8 mouse cellular contexts compared by ENCODE assay signal in the genomic region with DNA sequence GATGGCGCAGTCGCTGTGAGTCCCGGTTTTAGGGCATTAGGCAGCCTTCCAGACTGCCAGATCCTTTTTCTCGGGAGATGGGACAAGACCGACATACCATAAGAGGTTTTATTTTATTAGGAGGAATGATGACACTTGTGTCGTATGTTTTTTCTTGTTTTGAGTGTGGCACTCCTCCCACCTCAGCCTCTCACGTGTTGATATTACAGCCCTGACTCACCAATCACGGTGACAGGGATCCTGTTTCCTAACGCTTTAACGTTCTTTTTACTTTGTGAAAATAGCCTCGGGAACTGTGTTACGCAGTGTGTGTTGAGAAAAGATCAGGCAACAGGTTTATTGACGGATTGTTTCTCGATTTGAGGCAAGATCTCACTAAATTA. TPM values are rescaled to one million over a fixed set of nuclear protein-coding genes. Genes with fewer than 3 reads are reported as not detected.
DNase-seq lines count a peak whose midpoint lies in the region; ATAC-seq and TF ChIP-seq lines count a peak whose summit lies in the region.

No protein-coding gene starts in this region.

- no peaks in the 10 kb centered on the region for H3K9me3 ChIP-seq in kidney, embryonic 15.5 days (replicated peaks)
- no peaks in the 10 kb centered on the region for H3K9me3 ChIP-seq in embryonic facial prominence, embryonic 13.5 days
- H3K9me3 ChIP-seq in hindbrain, embryonic 13.5 days, result no peaks in the 10 kb centered on the region
- no peaks in the 10 kb centered on the region for H3K9me3 ChIP-seq in lung, embryonic 14.5 days (ENCODE audit: low read depth, low read length)

- peak overlapping the region; percentile 80 for H3K4me2 ChIP-seq in kidney, embryonic 15.5 days
- peak overlapping the region; percentile 82 for H3K4me2 ChIP-seq in embryonic facial prominence, embryonic 13.5 days
- peak overlapping the region; percentile 86 for H3K4me2 ChIP-seq in hindbrain, embryonic 13.5 days
- peak overlapping the region; percentile 83 for H3K4me2 ChIP-seq in lung, embryonic 14.5 days

- H3K4me1 ChIP-seq in kidney, embryonic 15.5 days, result peaks cover 30% of the 10 kb centered on the region
- H3K4me1 ChIP-seq in embryonic facial prominence, embryonic 13.5 days, result peaks cover 34% of the 10 kb centered on the region
- H3K4me1 ChIP-seq in hindbrain, embryonic 13.5 days (replicated peaks), result peaks cover 25% of the 10 kb centered on the region
- H3K4me1 ChIP-seq in lung, embryonic 14.5 days (ENCODE audit: insufficient read depth), result peaks cover 6% of the 10 kb centered on the region; the same call in 1 of the 2 replicates
- 0 out of 2 replicates have a peak, but pooled peaks cover 2% of the 10 kb centered on the region for H3K4me1 ChIP-seq in olfactory bulb, adult 2 months (ENCODE audit: control insufficient read depth, insufficient read depth, low read length)

- H3K9ac ChIP-seq in kidney, embryonic 15.5 days, result peak overlapping the region; percentile 99
- peak overlapping the region; percentile 94 for H3K9ac ChIP-seq in embryonic facial prominence, embryonic 13.5 days
- H3K9ac ChIP-seq in hindbrain, embryonic 13.5 days, result peak overlapping the region; percentile 96
- peak overlapping the region; percentile 91 for H3K9ac ChIP-seq in lung, embryonic 14.5 days

- peak overlapping the region; percentile 84 for H3K27ac ChIP-seq in kidney, embryonic 15.5 days
- peak overlapping the region; percentile 94 for H3K27ac ChIP-seq in embryonic facial prominence, embryonic 13.5 days
- H3K27ac ChIP-seq in hindbrain, embryonic 13.5 days, result peak overlapping the region; percentile 95
- H3K27ac ChIP-seq in lung, embryonic 14.5 days (ENCODE audit: low read depth), result no peak overlapping the region
- H3K27ac ChIP-seq in olfactory bulb, adult 2 months (ENCODE audit: insufficient read depth, low read depth, low read length), result peak overlapping the region; percentile 76

- TF ChIP-seq POLR2A in olfactory bulb, adult 2 months (IDR thresholded peaks at IDR 0.05; ENCODE audit: insufficient read depth, low read depth, low read length), result no peak

- no peaks in the 10 kb centered on the region for H3K27me3 ChIP-seq in kidney, embryonic 15.5 days
- no peaks in the 10 kb centered on the region for H3K27me3 ChIP-seq in embryonic facial prominence, embryonic 13.5 days
- no peaks in the 10 kb centered on the region for H3K27me3 ChIP-seq in hindbrain, embryonic 13.5 days
- H3K27me3 ChIP-seq in lung, embryonic 14.5 days (ENCODE audit: insufficient read depth, low read length), result no peaks in the 10 kb centered on the region

- H3K4me3 ChIP-seq in kidney, embryonic 15.5 days (replicated peaks), result peak overlapping the region; percentile 100
- peak overlapping the region; percentile 99 for H3K4me3 ChIP-seq in embryonic facial prominence, embryonic 13.5 days
- H3K4me3 ChIP-seq in hindbrain, embryonic 13.5 days, result peak overlapping the region; percentile 100
- H3K4me3 ChIP-seq in lung, embryonic 14.5 days (ENCODE audit: low read depth, low read length), result peak overlapping the region; percentile 99
- peak overlapping the region; percentile 93 for H3K4me3 ChIP-seq in olfactory bulb, adult 2 months (ENCODE audit: insufficient read depth, low read depth, low read length)

- H3K36me3 ChIP-seq in kidney, embryonic 15.5 days, result peaks cover 35% of the 10 kb centered on the region
- H3K36me3 ChIP-seq in embryonic facial prominence, embryonic 13.5 days, result peaks cover 33% of the 10 kb centered on the region
- H3K36me3 ChIP-seq in hindbrain, embryonic 13.5 days, result peaks cover 32% of the 10 kb centered on the region
- H3K36me3 ChIP-seq in lung, embryonic 14.5 days (ENCODE audit: insufficient read depth), result peaks cover 34% of the 10 kb centered on the region

- ATAC-seq in kidney, embryonic 15.5 days (replicated peaks; ENCODE audit: low FRiP score), result peak; percentile 0; the same call in 1 of the 2 replicates
- ATAC-seq in embryonic facial prominence, embryonic 13.5 days (ENCODE audit: insufficient number of reproducible peaks, insufficient read depth, low FRiP score, low TSS enrichment, low read depth), result no peak
- ATAC-seq in hindbrain, embryonic 13.5 days (ENCODE audit: low FRiP score), result no peak
- ATAC-seq in lung, embryonic 14.5 days (ENCODE audit: insufficient read depth), result peak; percentile 6; the same call in 1 of the 2 replicates

- WGBS in kidney, embryonic 15.5 days, result 3% methylated on average over 14 of the region's 14 CpGs
- 3% methylated on average over 14 of the region's 14 CpGs for WGBS in embryonic facial prominence, embryonic 13.5 days
- WGBS in hindbrain, embryonic 13.5 days, result 12% methylated on average over 14 of the region's 14 CpGs
- 5% methylated on average over 14 of the region's 14 CpGs for WGBS in lung, embryonic 14.5 days
- under 1% methylated on average over 14 of the region's 14 CpGs for WGBS in olfactory bulb, adult 2 months

- no peak for DNase-seq in kidney, postnatal 4 days
- DNase-seq in Muller cell, postnatal 12 days (ENCODE audit: inconsistent ontology term), result peak; percentile 75
- DNase-seq in lung, embryonic 14.5 days, result peak; percentile 38
- no peak for DNase-seq in right cerebral cortex, postnatal 4 days

- TF ChIP-seq CTCF in lung, embryonic 14.5 days (IDR thresholded peaks at IDR 0.05; ENCODE audit: low read depth), result no peak
- no peak for TF ChIP-seq CTCF in olfactory bulb, adult 2 months (IDR thresholded peaks at IDR 0.05; ENCODE audit: insufficient read depth, low read depth, low read length)

RNA-seq across cellular contexts. Expression of a gene that starts 1.2 kb away (rescaled TPM):
- polyA plus RNA-seq in kidney, embryonic 15.5 days (2015; fragmentation: Nextera tagmentation; extraction: Ambion mirVana), result 19.5 and 19.9 TPM in 2 replicates
- polyA plus RNA-seq in embryonic facial prominence, embryonic 13.5 days (2015; fragmentation: Nextera tagmentation; extraction: Ambion mirVana), result 22.9 and 25.4 TPM in 2 replicates
- 21.5 and 22.3 TPM in 2 replicates for polyA plus RNA-seq in hindbrain, embryonic 13.5 days (2015; fragmentation: Nextera tagmentation; extraction: Ambion mirVana)
- polyA plus RNA-seq in lung, embryonic 14.5 days (2014; fragmentation: Nextera tagmentation; extraction: Ambion mirVana), result 21.0 and 22.1 TPM in 2 replicates
- polyA plus RNA-seq in olfactory bulb, adult 2 months (2012; ENCODE audit: insufficient read depth, insufficient read length, low replicate concordance, missing spikeins), result not detected in 2 replicates

RNA-seq across cellular contexts. Expression of a gene that starts 8.8 kb away (rescaled TPM):
- 771 and 828 TPM in 2 replicates for polyA plus RNA-seq in kidney, embryonic 15.5 days (2015; fragmentation: Nextera tagmentation; extraction: Ambion mirVana)
- 746 and 859 TPM in 2 replicates for polyA plus RNA-seq in embryonic facial prominence, embryonic 13.5 days (2015; fragmentation: Nextera tagmentation; extraction: Ambion mirVana)
- 596 and 616 TPM in 2 replicates for polyA plus RNA-seq in hindbrain, embryonic 13.5 days (2015; fragmentation: Nextera tagmentation; extraction: Ambion mirVana)
- 845 and 899 TPM in 2 replicates for polyA plus RNA-seq in lung, embryonic 14.5 days (2014; fragmentation: Nextera tagmentation; extraction: Ambion mirVana)
- polyA plus RNA-seq in olfactory bulb, adult 2 months (2012; ENCODE audit: insufficient read depth, insufficient read length, low replicate concordance, missing spikeins), result 3,289 TPM in 1 of 2 replicates, not detected in the other

RNA-seq across cellular contexts. Expression of a gene that starts 40.2 kb away (rescaled TPM):
- 13.0 and 13.7 TPM in 2 replicates for polyA plus RNA-seq in kidney, embryonic 15.5 days (2015; fragmentation: Nextera tagmentation; extraction: Ambion mirVana)
- 10.4 and 11.6 TPM in 2 replicates for polyA plus RNA-seq in embryonic facial prominence, embryonic 13.5 days (2015; fragmentation: Nextera tagmentation; extraction: Ambion mirVana)
- 16.9 and 17.3 TPM in 2 replicates for polyA plus RNA-seq in hindbrain, embryonic 13.5 days (2015; fragmentation: Nextera tagmentation; extraction: Ambion mirVana)
- 11.9 and 14.0 TPM in 2 replicates for polyA plus RNA-seq in lung, embryonic 14.5 days (2014; fragmentation: Nextera tagmentation; extraction: Ambion mirVana)
- 217 TPM in 1 of 2 replicates, not detected in the other for polyA plus RNA-seq in olfactory bulb, adult 2 months (2012; ENCODE audit: insufficient read depth, insufficient read length, low replicate concordance, missing spikeins)

RNA-seq across cellular contexts. Expression of a gene that starts 54.6 kb away (rescaled TPM):
- 216 and 240 TPM in 2 replicates for polyA plus RNA-seq in kidney, embryonic 15.5 days (2015; fragmentation: Nextera tagmentation; extraction: Ambion mirVana)
- 272 and 285 TPM in 2 replicates for polyA plus RNA-seq in embryonic facial prominence, embryonic 13.5 days (2015; fragmentation: Nextera tagmentation; extraction: Ambion mirVana)
- polyA plus RNA-seq in hindbrain, embryonic 13.5 days (2015; fragmentation: Nextera tagmentation; extraction: Ambion mirVana), result 252 and 255 TPM in 2 replicates
- 231 and 252 TPM in 2 replicates for polyA plus RNA-seq in lung, embryonic 14.5 days (2014; fragmentation: Nextera tagmentation; extraction: Ambion mirVana)
- polyA plus RNA-seq in olfactory bulb, adult 2 months (2012; ENCODE audit: insufficient read depth, insufficient read length, low replicate concordance, missing spikeins), result not detected in 2 replicates

Comparison
In these comparisons a context has a peak if more than half of its experiments do, and no peak if none do; other contexts are left out.
1. ATAC-seq: peak in kidney, embryonic 15.5 days (single experiment) and lung, embryonic 14.5 days (single experiment); none in embryonic facial prominence, embryonic 13.5 days (single experiment) and hindbrain, embryonic 13.5 days (single experiment).
2. DNase-seq: peak in Muller cell, postnatal 12 days (single experiment) and lung, embryonic 14.5 days (single experiment); none in kidney, postnatal 4 days (0 of 2) and right cerebral cortex, postnatal 4 days (single experiment).
3. RNA of a gene that starts 1.2 kb away (polyA plus RNA-seq): 22.9 to 25.4 TPM in embryonic facial prominence, embryonic 13.5 days, 21.0 to 22.1 TPM in lung, embryonic 14.5 days, 21.5 to 22.3 TPM in hindbrain, embryonic 13.5 days and 19.5 to 19.9 TPM in kidney, embryonic 15.5 days; not detected in olfactory bulb, adult 2 months; every median in the first group is over 10 times any median in the second.
4. Peak in every context shown above with its lines, with median percentiles within 50 percentile points of each other: H3K4me2 ChIP-seq, H3K4me3 ChIP-seq and H3K9ac ChIP-seq.